Mouse (Mus musculus) lung, postnatal 4 days (tissue): ENCODE measurements at regions not wholly inside any gene's neighbourhood (a gene's known extent, or its start where the extent isn't known, plus 50 kb on each side); places are given as distances from the start of the nearest gene placed in this dataset.

Experiments used
- DNase-seq, 2 experiments: peaks; one replicate each; pipeline ENCODE4 v3.0.0; 2021

- DNase-seq: no peak
Observed at GRCm38 (mm10) chr8:89396673-89397072, 352.7 kb upstream of the Sall1 start.

- DNase-seq: no peak
Observed at GRCm38 (mm10) chr8:89392749-89393148, 348.8 kb upstream of the Sall1 start.

- no peak for DNase-seq
Observed at GRCm38 (mm10) chr8:89388761-89389160, 344.8 kb upstream of the Sall1 start.

- DNase-seq: no peak
Observed at GRCm38 (mm10) chr8:89387295-89387694, 343.3 kb upstream of the Sall1 start.

GRCm38 (mm10) chr8:89385028-89385427 is 341.1 kb upstream of the Sall1 start:
- no peak for DNase-seq

- DNase-seq: no peak
Observed at GRCm38 (mm10) chr8:89383781-89384180, 339.8 kb upstream of the Sall1 start.

- no peak for DNase-seq
Observed at GRCm38 (mm10) chr8:89382538-89383380, 338.8 kb upstream of the Sall1 start.

GRCm38 (mm10) chr8:89380436-89380835 is 336.5 kb upstream of the Sall1 start:
- no peak for DNase-seq

GRCm38 (mm10) chr8:89372761-89373160 is 328.8 kb upstream of the Sall1 start:
- no peak for DNase-seq

- no peak for DNase-seq
Observed at GRCm38 (mm10) chr8:89371773-89372132, 327.8 kb upstream of the Sall1 start.

- DNase-seq: no peak
Observed at GRCm38 (mm10) chr8:89370816-89371772, 327.1 kb upstream of the Sall1 start.

GRCm38 (mm10) chr8:89365430-89365829 is 321.5 kb upstream of the Sall1 start:
- DNase-seq: no peak

- DNase-seq: no peak
Observed at GRCm38 (mm10) chr8:89358411-89358810, 314.4 kb upstream of the Sall1 start.

- no peak for DNase-seq
Observed at GRCm38 (mm10) chr8:89345547-89345946, 301.6 kb upstream of the Sall1 start.

- DNase-seq: no peak
Observed at GRCm38 (mm10) chr8:89341686-89342085, 297.7 kb upstream of the Sall1 start.

GRCm38 (mm10) chr8:89335416-89335815 is 291.5 kb upstream of the Sall1 start:
- DNase-seq: no peak

- DNase-seq: no peak
Observed at GRCm38 (mm10) chr8:89325751-89326351, 281.9 kb upstream of the Sall1 start.

- no peak for DNase-seq
Observed at GRCm38 (mm10) chr8:89325248-89325645, 281.3 kb upstream of the Sall1 start.

- DNase-seq: no peak
Observed at GRCm38 (mm10) chr8:89324462-89325247, 280.7 kb upstream of the Sall1 start.

GRCm38 (mm10) chr8:89317514-89318289 is 273.7 kb upstream of the Sall1 start:
- DNase-seq: no peak

GRCm38 (mm10) chr8:89316566-89317175 is 272.7 kb upstream of the Sall1 start:
- DNase-seq: no peak
